In the genomic region with DNA sequence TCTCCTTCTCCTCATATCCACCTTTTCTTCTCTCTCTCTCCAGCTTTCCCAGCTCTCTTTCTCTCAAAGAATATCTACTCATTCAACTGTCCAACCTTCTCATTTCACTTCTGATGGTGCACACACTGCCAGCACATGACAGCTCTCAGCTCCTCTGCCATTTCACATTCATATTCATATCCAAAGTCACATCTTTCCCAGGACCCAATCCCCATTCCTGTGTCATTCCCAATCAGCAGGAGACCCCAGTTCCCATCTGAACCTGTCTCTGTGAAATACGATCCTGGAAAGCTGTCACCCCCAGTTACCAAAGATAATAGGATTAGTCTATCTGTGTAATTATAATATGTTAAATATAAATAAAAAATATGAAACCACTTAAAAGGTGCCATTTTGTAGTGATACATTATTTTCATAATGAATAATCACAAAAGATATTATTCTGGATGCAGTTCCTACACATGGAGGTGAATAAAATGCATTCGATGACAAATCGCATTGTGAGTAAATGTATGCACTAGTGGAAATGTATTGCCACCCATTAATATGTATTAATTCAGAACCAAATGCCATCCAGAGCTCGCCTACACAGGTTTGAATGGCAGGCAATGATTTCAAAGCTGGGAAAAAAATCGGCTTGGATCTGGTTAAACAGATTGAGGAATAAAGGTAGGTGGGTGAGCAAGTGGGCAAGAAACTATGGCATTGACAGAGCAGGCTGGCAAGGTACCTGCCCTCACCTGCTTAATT, we compare ENCODE assay signal across 11 mouse cellular contexts.
"Had no signal": no experiment of that assay in that cellular context is flagged by ENCODE, and none has a peak within 500 bp of the region (broad histone marks: within the 10 kb centered on the region; RNA-seq: fewer than 3 reads in every experiment).

No protein-coding gene starts in this region.

- H3K9ac ChIP-seq: limb, embryonic 13.5 days; liver, embryonic 14.5 days; stomach, embryonic 15.5 days had no signal

- H3K36me3 ChIP-seq: limb, embryonic 13.5 days; stomach, embryonic 15.5 days had no signal

- H3K27ac ChIP-seq: kidney, postnatal 0 days; limb, embryonic 13.5 days; liver, embryonic 14.5 days; stomach, embryonic 15.5 days had no signal

- H3K4me2 ChIP-seq: limb, embryonic 13.5 days; stomach, embryonic 15.5 days had no signal

- H3K27me3 ChIP-seq: limb, embryonic 13.5 days; stomach, embryonic 15.5 days had no signal

- H3K4me1 ChIP-seq: limb, embryonic 13.5 days; stomach, embryonic 15.5 days had no signal

- H3K4me3 ChIP-seq: limb, embryonic 13.5 days; stomach, embryonic 15.5 days had no signal

- H3K9me3 ChIP-seq: limb, embryonic 13.5 days; stomach, embryonic 15.5 days had no signal

- DNase-seq: kidney, adult 11 months; kidney, adult 9 months; kidney, postnatal 36 days; lung, adult 18-20 months; right cerebral cortex, postnatal 14 days; thymus, adult 2 months; thymus, postnatal 25 days had no signal
